Mouse (Mus musculus): ENCODE measurements around the gene Ets1. TPM values are rescaled to one million over a fixed set of nuclear protein-coding genes. Genes with fewer than 3 reads are reported as not detected.

Gene Ets1
- total and polyA plus RNA-seq, 2 experiments from 2014 or later, result 34.3 to 72.7 TPM

GRCm38 (mm10) chr9:32718868-32719267 is 82.8 kb downstream of the Ets1 start:
- Histone ChIP-seq H3K4me3 (ENCODE audit: low read depth, low read length) (no peak overlapping the region), H3K4me2 (ENCODE audit: low read depth, low read length) (no peak overlapping the region), H3K9ac (replicated peaks; ENCODE audit: low read depth, low read length) (no peak overlapping the region), H3K27ac (ENCODE audit: low read depth) (peak overlapping the region; percentile 63; the same call in 1 of the 2 replicates), H3K9me3 (replicated peaks; ENCODE audit: control insufficient read depth, low read length) (no peaks in the 10 kb centered on the region), H3K27me3 (ENCODE audit: control insufficient read depth, insufficient read depth, low read length) (no peaks in the 10 kb centered on the region), H3K4me1 (ENCODE audit: control insufficient read depth, insufficient read depth) (peaks cover 57% of the 10 kb centered on the region), H3K36me3 (replicated peaks; ENCODE audit: control insufficient read depth, insufficient read depth, low read length) (no peaks in the 10 kb centered on the region; the same call in 1 of the 2 replicates)
- DNase-seq (ENCODE audit: low spot score) (no peak), ATAC-seq (ENCODE audit: insufficient read depth, low read depth) (no peak)
- TF ChIP-seq CTCF (IDR thresholded peaks at IDR 0.05; ENCODE audit: low read depth), result no peak
- TF ChIP-seq EP300 (IDR thresholded peaks at IDR 0.05; ENCODE audit: low read depth), result no peak
- WGBS, result 65% methylated on average over 4 of the region's 4 CpGs

GRCm38 (mm10) chr9:32719941-32720263 is 83.9 kb downstream of the Ets1 start:
- no peak for TF ChIP-seq EP300 (IDR thresholded peaks at IDR 0.05; ENCODE audit: low read depth)
- no peak for TF ChIP-seq CTCF (IDR thresholded peaks at IDR 0.05; ENCODE audit: low read depth)
- WGBS, result 50% methylated on average over 3 of the region's 3 CpGs
- Histone ChIP-seq H3K9me3 (replicated peaks; ENCODE audit: control insufficient read depth, low read length) (no peaks in the 10 kb centered on the region), H3K4me1 (ENCODE audit: control insufficient read depth, insufficient read depth) (peaks cover 48% of the 10 kb centered on the region), H3K4me2 (ENCODE audit: low read depth, low read length) (peak overlapping the region; percentile 19; the same call in 1 of the 2 replicates), H3K36me3 (replicated peaks; ENCODE audit: control insufficient read depth, insufficient read depth, low read length) (peaks cover 3% of the 10 kb centered on the region; the same call in 1 of the 2 replicates), H3K27ac (ENCODE audit: low read depth) (peak overlapping the region; percentile 26), H3K27me3 (ENCODE audit: control insufficient read depth, insufficient read depth, low read length) (no peaks in the 10 kb centered on the region), H3K4me3 (ENCODE audit: low read depth, low read length) (no peak overlapping the region), H3K9ac (replicated peaks; ENCODE audit: low read depth, low read length) (no peak overlapping the region)
- ATAC-seq (ENCODE audit: insufficient read depth, low read depth) (no peak), DNase-seq (ENCODE audit: low spot score) (no peak)

- Histone ChIP-seq H3K27ac (ENCODE audit: low read depth) (peak overlapping the region; percentile 26), H3K4me2 (ENCODE audit: low read depth, low read length) (peak overlapping the region; percentile 19; the same call in 1 of the 2 replicates), H3K9ac (replicated peaks; ENCODE audit: low read depth, low read length) (no peak overlapping the region), H3K9me3 (replicated peaks; ENCODE audit: control insufficient read depth, low read length) (no peaks in the 10 kb centered on the region), H3K27me3 (ENCODE audit: control insufficient read depth, insufficient read depth, low read length) (no peaks in the 10 kb centered on the region), H3K4me1 (ENCODE audit: control insufficient read depth, insufficient read depth) (peaks cover 43% of the 10 kb centered on the region), H3K36me3 (replicated peaks; ENCODE audit: control insufficient read depth, insufficient read depth, low read length) (peaks cover 3% of the 10 kb centered on the region; the same call in 1 of the 2 replicates), H3K4me3 (ENCODE audit: low read depth, low read length) (no peak overlapping the region)
- DNase-seq (ENCODE audit: low spot score), result no peak
- TF ChIP-seq EP300 (IDR thresholded peaks at IDR 0.05; ENCODE audit: low read depth) (no peak), CTCF (IDR thresholded peaks at IDR 0.05; ENCODE audit: low read depth) (no peak; the same call in 1 of the 2 replicates)
- peak; percentile 21; the same call in 1 of the 2 replicates for ATAC-seq (ENCODE audit: insufficient read depth, low read depth)
- 36% methylated on average over 12 of the region's 12 CpGs for WGBS
Measured at GRCm38 (mm10) chr9:32720264-32721031, 84.4 kb downstream of the Ets1 start.

- peaks cover 36% of the 10 kb centered on the region for H3K4me1 ChIP-seq (ENCODE audit: control insufficient read depth, insufficient read depth)
Measured at GRCm38 (mm10) chr9:32721081-32721480, 85.1 kb downstream of the Ets1 start.

GRCm38 (mm10) chr9:32722205-32722604 is 86.2 kb downstream of the Ets1 start:
- DNase-seq (ENCODE audit: low spot score) (no peak), ATAC-seq (ENCODE audit: insufficient read depth, low read depth) (no peak)
- Histone ChIP-seq H3K9me3 (replicated peaks; ENCODE audit: control insufficient read depth, low read length) (no peaks in the 10 kb centered on the region), H3K9ac (replicated peaks; ENCODE audit: low read depth, low read length) (0 out of 2 replicates have a peak overlapping the region, but pooled peaks have one; percentile 7), H3K4me3 (ENCODE audit: low read depth, low read length) (no peak overlapping the region), H3K4me1 (ENCODE audit: control insufficient read depth, insufficient read depth) (peaks cover 25% of the 10 kb centered on the region), H3K27me3 (ENCODE audit: control insufficient read depth, insufficient read depth, low read length) (no peaks in the 10 kb centered on the region), H3K4me2 (ENCODE audit: low read depth, low read length) (no peak overlapping the region), H3K36me3 (replicated peaks; ENCODE audit: control insufficient read depth, insufficient read depth, low read length) (peaks cover 9% of the 10 kb centered on the region), H3K27ac (ENCODE audit: low read depth) (peak overlapping the region; percentile 26; the same call in 1 of the 2 replicates)
- 87% methylated on average over 1 of the region's 1 CpGs for WGBS
- TF ChIP-seq EP300 (IDR thresholded peaks at IDR 0.05; ENCODE audit: low read depth) (no peak), CTCF (IDR thresholded peaks at IDR 0.05; ENCODE audit: low read depth) (no peak)

More at GRCm38 (mm10) chr9:32721081-32721480, 85.1 kb downstream of the Ets1 start:
- H3K27ac ChIP-seq (ENCODE audit: low read depth), result peak overlapping the region; percentile 26; the same call in 1 of the 2 replicates
- no peak for ATAC-seq (ENCODE audit: insufficient read depth, low read depth)
- no peak for DNase-seq (ENCODE audit: low spot score)
- H3K4me2 ChIP-seq (ENCODE audit: low read depth, low read length), result no peak overlapping the region
- peaks cover 3% of the 10 kb centered on the region; the same call in 1 of the 2 replicates for H3K36me3 ChIP-seq (replicated peaks; ENCODE audit: control insufficient read depth, insufficient read depth, low read length)
- H3K4me3 ChIP-seq (ENCODE audit: low read depth, low read length), result no peak overlapping the region
- no peaks in the 10 kb centered on the region for H3K9me3 ChIP-seq (replicated peaks; ENCODE audit: control insufficient read depth, low read length)
- no peak overlapping the region for H3K9ac ChIP-seq (replicated peaks; ENCODE audit: low read depth, low read length)
- WGBS, result 48% methylated on average over 2 of the region's 2 CpGs
- no peaks in the 10 kb centered on the region for H3K27me3 ChIP-seq (ENCODE audit: control insufficient read depth, insufficient read depth, low read length)
- TF ChIP-seq CTCF (IDR thresholded peaks at IDR 0.05; ENCODE audit: low read depth), result peak; percentile 9; the same call in 1 of the 2 replicates
- no peak for TF ChIP-seq EP300 (IDR thresholded peaks at IDR 0.05; ENCODE audit: low read depth)
